Mouse (Mus musculus) intestine, postnatal 0 days (tissue): Measurements from ENCODE around the gene AA986860. TPM values are rescaled to one million over a fixed set of nuclear protein-coding genes. Genes with fewer than 3 reads are reported as not detected.

ENCODE experiments used
- ATAC-seq: fragments of 200-750 bp; cut with Nextera tagmentation; 2 replicates; pipeline ENCODE4 v1.8.0; 2017; ENCODE audit warnings: mild to moderate bottlenecking, moderate TSS enrichment, moderate library complexity
- H3K27ac ChIP-seq: fragments of 300-500 bp; sonication (generic); 2 replicates; pipeline ENCODE4 v1.5.1; 2014; ENCODE audit warnings: mild to moderate bottlenecking, low read depth, low read length, moderate library complexity
- H3K27me3 ChIP-seq: fragments of 300-500 bp; sonication (generic); replicated peaks from 2 replicates; pipeline ENCODE4 v1.6.1; 2014; ENCODE audit warnings: low read length, mixed read lengths; ENCODE audit not compliant: control insufficient read depth, insufficient read depth
- H3K36me3 ChIP-seq: fragments of 300-500 bp; sonication (generic); 2 replicates; pipeline ENCODE4 v1.6.1; 2014; ENCODE audit warnings: mild to moderate bottlenecking, moderate library complexity; ENCODE audit not compliant: control insufficient read depth, insufficient read depth
- H3K4me1 ChIP-seq: fragments of 300-500 bp; sonication (generic); replicated peaks from 2 replicates; pipeline ENCODE4 v1.6.1; 2014; ENCODE audit warnings: antibody characterized with exemption, low read length, mixed read lengths; ENCODE audit not compliant: control insufficient read depth, insufficient read depth
- H3K4me2 ChIP-seq: fragments of 300-500 bp; sonication (generic); replicated peaks from 2 replicates; pipeline ENCODE4 v1.6.1; 2014; ENCODE audit warnings: low read depth, mild to moderate bottlenecking, moderate library complexity
- H3K4me3 ChIP-seq: fragments of 300-500 bp; sonication (generic); 2 replicates; pipeline ENCODE4 v1.5.1; 2014; ENCODE audit warnings: low read depth, low read length
- H3K9ac ChIP-seq: fragments of 300-500 bp; sonication (generic); 2 replicates; pipeline ENCODE4 v1.6.1; 2014; ENCODE audit warnings: mild to moderate bottlenecking, low read depth, low read length
- H3K9me3 ChIP-seq: fragments of 300-500 bp; sonication (generic); 2 replicates; pipeline ENCODE4 v1.6.1; 2016; ENCODE audit warnings: mixed run types; ENCODE audit not compliant: control insufficient read depth
- CTCF ChIP-seq: sonication (generic); IDR thresholded peaks from 2 replicates; pipeline ENCODE4 v1.5.1; 2016; ENCODE audit warnings: low read depth, mild to moderate bottlenecking, control low read depth, antibody characterized with exemption, moderate library complexity
- WGBS: fragments of 180-500 bp; shearing (Covaris S2); extraction: QIAGEN DNeasy Blood & Tissue Kit; methylation state at CpG from one replicate; pipeline ENCODE4 v1.1.7; 2014; 5-methylcytosine and 5-hydroxymethylcytosine counted together
- polyA plus RNA-seq: library from polyadenylated mRNA; unstranded; fragments of >200 nt; fragmentation: Nextera tagmentation; extraction: Ambion mirVana; gene quantifications from 2 replicates; pipeline ENCODE4 v1.2.1, GENCODE M21; 2015

The AA986860 gene
- polyA plus RNA-seq, 1 experiment from 2014 or later, result 42.3 TPM

GRCm38 (mm10) chr1:130789512-130790451, 58.0 kb downstream of the AA986860 start:
- WGBS, result 83% methylated on average over 3 of the region's 3 CpGs

More at GRCm38 (mm10) chr1:130789512-130790451, 58.0 kb downstream of the AA986860 start:
- no peaks in the 10 kb centered on the region for H3K9me3 ChIP-seq
- no peak for TF ChIP-seq CTCF
- 0 out of 2 replicates have a peak, but pooled peaks have one; percentile 13 for ATAC-seq
- H3K9ac ChIP-seq, result no peak overlapping the region
- no peaks in the 10 kb centered on the region for H3K27me3 ChIP-seq
- no peak overlapping the region for H3K27ac ChIP-seq
- H3K36me3 ChIP-seq, result no peaks in the 10 kb centered on the region
- H3K4me1 ChIP-seq, result no peaks in the 10 kb centered on the region
- no peak overlapping the region for H3K4me3 ChIP-seq
- no peak overlapping the region for H3K4me2 ChIP-seq

Other genes with a start within 250 kb of the AA986860 start
- 0.08 TPM in 1 of 2 replicates, not detected in the other for gene Zp3r, start 102.4 kb upstream of the AA986860 start, polyA plus RNA-seq
- 0.82 and 0.98 TPM in 2 replicates for gene C4bp, start 70.3 kb upstream of the AA986860 start, polyA plus RNA-seq
- 0.20 and 0.48 TPM in 2 replicates for gene Gm29427, start 16.2 kb upstream of the AA986860 start, polyA plus RNA-seq
- gene Yod1, start 14.6 kb upstream of the AA986860 start, polyA plus RNA-seq, result 8.9 and 9.5 TPM in 2 replicates
- gene Pfkfb2, start 2.7 kb upstream of the AA986860 start, polyA plus RNA-seq, result 6.1 and 7.0 TPM in 2 replicates
- gene Fcamr, start 68.9 kb downstream of the AA986860 start, polyA plus RNA-seq, result 0.17 TPM in 1 of 2 replicates, not detected in the other
- 14.0 and 15.1 TPM in 2 replicates for gene Pigr, start 94.7 kb downstream of the AA986860 start, polyA plus RNA-seq
- 0.52 and 2.0 TPM in 2 replicates for gene Fcmr, start 133.7 kb downstream of the AA986860 start, polyA plus RNA-seq
- not detected in 2 replicates for gene Il24, start 155.5 kb downstream of the AA986860 start, polyA plus RNA-seq
- gene Il20, start 179.5 kb downstream of the AA986860 start, polyA plus RNA-seq, result not detected in 2 replicates
- not detected in 2 replicates for gene Il19, start 208.1 kb downstream of the AA986860 start, polyA plus RNA-seq